Mouse (Mus musculus): ENCODE measurements around the gene Psma3.
A peak's percentile ranks its signal among the peaks of the same experiment; 100 is the strongest.
"Not testable (repeated sequence)": the region's sequence is repeated elsewhere in the genome, so short reads cannot be mapped to it uniquely, and the experiment has no call there.

Psma3 gene

GRCm38 (mm10) chr12:71003760-71004426 lies 29.5 kb downstream of the Psma3 start:
- no peak for DNase-seq

GRCm38 (mm10) chr12:71006141-71006540 lies 31.7 kb downstream of the Psma3 start:
- no peak for DNase-seq

- DNase-seq, result peak; percentile 25 to 40
Measured at GRCm38 (mm10) chr12:71006901-71007300, 32.5 kb downstream of the Psma3 start.

GRCm38 (mm10) chr12:71009769-71010168 lies 35.3 kb downstream of the Psma3 start:
- peak; percentile 50 to 70 for DNase-seq

GRCm38 (mm10) chr12:71014845-71015362 lies 40.5 kb downstream of the Psma3 start:
- DNase-seq, result peak in 1 of 2 experiments; percentile 29

GRCm38 (mm10) chr12:71015363-71016210 lies 41.2 kb downstream of the Psma3 start, which contains the start of gene Arid4a:
TSS of gene Arid4a (plus strand) at chr12:71015990.
- peak; percentile 96 to 99 for DNase-seq

- DNase-seq, result no peak
Measured at GRCm38 (mm10) chr12:71016211-71016502, 41.7 kb downstream of the Psma3 start.

GRCm38 (mm10) chr12:71016503-71017241 lies 42.3 kb downstream of the Psma3 start:
- DNase-seq, result peak; percentile 62 to 72

- no peak for DNase-seq
Measured at GRCm38 (mm10) chr12:71017242-71017571, 42.8 kb downstream of the Psma3 start.

- DNase-seq, result no peak
Measured at GRCm38 (mm10) chr12:71017827-71018226, 43.4 kb downstream of the Psma3 start.

- DNase-seq, result no peak
Measured at GRCm38 (mm10) chr12:71019211-71019610, 44.8 kb downstream of the Psma3 start.

- no peak for DNase-seq
Measured at GRCm38 (mm10) chr12:71024411-71024810, 50.0 kb downstream of the Psma3 start.

- not testable (repeated sequence) for DNase-seq
Measured at GRCm38 (mm10) chr12:71028265-71028664, 53.8 kb downstream of the Psma3 start.

- no peak for DNase-seq
Measured at GRCm38 (mm10) chr12:71030260-71030659, 55.8 kb downstream of the Psma3 start.

GRCm38 (mm10) chr12:71030722-71031121 lies 56.3 kb downstream of the Psma3 start:
- DNase-seq, result no peak

GRCm38 (mm10) chr12:71035826-71036225 lies 61.4 kb downstream of the Psma3 start:
- DNase-seq, result no peak

- DNase-seq, result no peak
Measured at GRCm38 (mm10) chr12:71036729-71037404, 62.4 kb downstream of the Psma3 start.

GRCm38 (mm10) chr12:71040462-71040861 lies 66.0 kb downstream of the Psma3 start:
- peak; percentile 49 to 69 for DNase-seq

GRCm38 (mm10) chr12:71042451-71042850 lies 68.0 kb downstream of the Psma3 start:
- DNase-seq, result no peak

GRCm38 (mm10) chr12:71043571-71043970 lies 69.2 kb downstream of the Psma3 start:
- DNase-seq, result no peak

GRCm38 (mm10) chr12:71044488-71044887 lies 70.1 kb downstream of the Psma3 start:
- DNase-seq, result no peak
